Mouse (Mus musculus) limb, embryonic 11.5 days (tissue): ENCODE measurements around the gene Cdc26. TPM values are rescaled to one million over a fixed set of nuclear protein-coding genes. Genes with fewer than 3 reads are reported as not detected.

Experiments
- ATAC-seq: fragments of 200-750 bp; cut with Nextera tagmentation; 2 replicates; pipeline ENCODE4 v1.8.0; 2017; ENCODE audit warnings: low read depth; ENCODE audit not compliant: insufficient number of reproducible peaks, low FRiP score, low TSS enrichment
- DNase-seq: peaks from one replicate; pipeline ENCODE4 v3.0.0-alpha.2; 2015; ENCODE audit warnings: low spot score
- H3K27ac ChIP-seq: fragments of 300-500 bp; sonication (generic); replicated peaks from 2 replicates; pipeline ENCODE4 v1.5.1; 2014; ENCODE audit warnings: low read depth, mild to moderate bottlenecking, low read length
- H3K27me3 ChIP-seq: fragments of 300-500 bp; sonication (generic); 2 replicates; pipeline ENCODE4 v1.6.1; 2014; ENCODE audit warnings: mild to moderate bottlenecking, low read length, mixed read lengths; ENCODE audit not compliant: control insufficient read depth, insufficient read depth
- H3K36me3 ChIP-seq: fragments of 300-500 bp; sonication (generic); 2 replicates; pipeline ENCODE4 v1.6.1; 2014; ENCODE audit warnings: mild to moderate bottlenecking, low read length, moderate library complexity, mixed read lengths; ENCODE audit not compliant: control insufficient read depth, insufficient read depth
- H3K4me1 ChIP-seq: fragments of 300-500 bp; sonication (generic); 2 replicates; pipeline ENCODE4 v1.6.1; 2014; ENCODE audit warnings: low read length, mixed read lengths; ENCODE audit not compliant: control insufficient read depth, insufficient read depth
- H3K4me2 ChIP-seq: fragments of 300-500 bp; sonication (generic); 2 replicates; pipeline ENCODE4 v1.6.1; 2014; ENCODE audit warnings: low read depth, mild to moderate bottlenecking, moderate library complexity; ENCODE audit not compliant: severe bottlenecking
- H3K4me3 ChIP-seq: fragments of 300-500 bp; sonication (generic); 2 replicates; pipeline ENCODE4 v1.5.1; 2014; ENCODE audit warnings: low read depth, low read length
- H3K9ac ChIP-seq: fragments of 300-500 bp; sonication (generic); 2 replicates; pipeline ENCODE4 v1.6.1; 2014; ENCODE audit warnings: mild to moderate bottlenecking, low read length
- H3K9me3 ChIP-seq: fragments of 300-500 bp; sonication (generic); 2 replicates; pipeline ENCODE4 v1.6.1; 2016; ENCODE audit warnings: low read length; ENCODE audit not compliant: control insufficient read depth
- WGBS: fragments of 180-500 bp; shearing (Covaris S2); extraction: QIAGEN DNeasy Blood & Tissue Kit; methylation state at CpG from one replicate; pipeline ENCODE4 v1.1.7; 2014; 5-methylcytosine and 5-hydroxymethylcytosine counted together
- polyA plus RNA-seq: library from polyadenylated mRNA; unstranded; fragments of >200 nt; fragmentation: Nextera tagmentation; extraction: Ambion mirVana; gene quantifications from 2 replicates; pipeline ENCODE4 v1.2.1, GENCODE M21; 2014

Gene Cdc26
- polyA plus RNA-seq, 1 experiment from 2014 or later: 254 TPM

DNA sequence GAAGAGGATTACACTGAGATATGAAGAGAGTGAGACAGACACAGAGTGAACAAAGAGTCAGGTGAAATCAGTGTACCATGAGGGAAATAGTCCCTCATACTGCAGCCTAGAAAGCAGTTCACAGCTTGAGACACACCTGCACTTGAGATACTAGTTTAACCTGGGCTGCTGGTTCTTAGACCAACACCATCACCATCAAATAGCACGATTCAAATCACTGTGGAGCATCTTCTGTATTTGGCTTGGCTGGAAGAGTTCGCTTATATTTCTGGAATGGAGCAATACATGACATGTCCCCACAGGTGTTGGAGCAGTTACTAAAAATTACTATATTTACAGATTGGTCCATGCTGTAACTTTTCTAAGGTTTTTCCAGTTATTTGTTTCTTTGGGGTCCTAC, 32.3 kb downstream of the Cdc26 start:
- Histone ChIP-seq H3K27me3 (no peaks in the 10 kb centered on the region), H3K4me3 (no peak overlapping the region), H3K4me2 (no peak overlapping the region), H3K9ac (no peak overlapping the region), H3K9me3 (no peaks in the 10 kb centered on the region), H3K4me1 (no peaks in the 10 kb centered on the region), H3K27ac (no peak overlapping the region), H3K36me3 (no peaks in the 10 kb centered on the region)
- no peak for DNase-seq
- no peak for ATAC-seq
- WGBS: 91% methylated on average over 2 of the region's 2 CpGs

GRCm38 (mm10) chr4:62374342-62374741, 34.1 kb downstream of the Cdc26 start:
- DNase-seq: no peak
- 83% methylated on average over 4 of the region's 4 CpGs for WGBS
- H3K27ac ChIP-seq: no peak overlapping the region

GRCm38 (mm10) chr4:62373668-62374067, 34.8 kb downstream of the Cdc26 start:
- ATAC-seq (no peak), DNase-seq (no peak)
- WGBS: 73% methylated on average over 7 of the region's 7 CpGs
- Histone ChIP-seq H3K4me1 (no peaks in the 10 kb centered on the region), H3K36me3 (no peaks in the 10 kb centered on the region), H3K9ac (no peak overlapping the region), H3K27me3 (no peaks in the 10 kb centered on the region), H3K4me3 (no peak overlapping the region), H3K9me3 (no peaks in the 10 kb centered on the region), H3K4me2 (no peak overlapping the region), H3K27ac (no peak overlapping the region)

More at GRCm38 (mm10) chr4:62374342-62374741, 34.1 kb downstream of the Cdc26 start:
- no peak overlapping the region for H3K4me3 ChIP-seq
- ATAC-seq: no peak
- H3K9me3 ChIP-seq: no peaks in the 10 kb centered on the region
- H3K36me3 ChIP-seq: no peaks in the 10 kb centered on the region
- H3K9ac ChIP-seq: no peak overlapping the region
- H3K4me1 ChIP-seq: no peaks in the 10 kb centered on the region
- no peak overlapping the region for H3K4me2 ChIP-seq
- no peaks in the 10 kb centered on the region for H3K27me3 ChIP-seq

- no peak for DNase-seq
- 89% methylated on average over 9 of the region's 9 CpGs for WGBS
- H3K27me3 ChIP-seq: no peaks in the 10 kb centered on the region
- no peak overlapping the region for H3K27ac ChIP-seq
- no peaks in the 10 kb centered on the region for H3K9me3 ChIP-seq
- H3K4me1 ChIP-seq: no peaks in the 10 kb centered on the region
- H3K4me2 ChIP-seq: no peak overlapping the region
- H3K4me3 ChIP-seq: no peak overlapping the region
- H3K9ac ChIP-seq: no peak overlapping the region
- ATAC-seq: no peak
- H3K36me3 ChIP-seq: no peaks in the 10 kb centered on the region
These were observed 35.5 kb downstream of the Cdc26 start for GRCm38 (mm10) chr4:62372818-62373520.

DNA sequence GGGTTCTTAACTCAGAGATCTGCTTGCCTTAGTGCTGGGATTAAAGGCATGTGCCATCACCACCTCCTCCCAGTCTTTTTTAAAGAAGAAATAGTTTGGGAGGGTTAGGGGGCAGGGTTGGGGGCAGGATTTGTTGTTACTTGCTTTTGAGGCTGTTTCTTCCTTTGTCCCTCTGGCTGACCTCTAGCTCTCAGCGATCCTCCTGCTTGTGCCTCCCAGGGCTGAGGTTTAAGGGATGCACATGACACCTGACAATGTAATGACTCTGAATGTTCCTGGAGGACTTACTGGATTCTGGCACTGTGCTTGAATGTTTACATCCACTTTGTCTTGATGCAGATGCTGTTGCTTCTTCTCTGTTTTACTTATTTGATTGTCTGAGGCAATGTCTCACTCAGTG, 36.0 kb downstream of the Cdc26 start:
- DNase-seq (no peak), ATAC-seq (no peak)
- no peaks in the 10 kb centered on the region for H3K36me3 ChIP-seq
- H3K4me3 ChIP-seq: no peak overlapping the region
- no peaks in the 10 kb centered on the region for H3K9me3 ChIP-seq
- 55% methylated on average over 1 of the region's 1 CpGs for WGBS
- no peak overlapping the region for H3K27ac ChIP-seq
- no peaks in the 10 kb centered on the region for H3K4me1 ChIP-seq
- no peaks in the 10 kb centered on the region for H3K27me3 ChIP-seq
- H3K4me2 ChIP-seq: no peak overlapping the region
- H3K9ac ChIP-seq: no peak overlapping the region

GRCm38 (mm10) chr4:62369091-62369490, 39.4 kb downstream of the Cdc26 start:
- Histone ChIP-seq H3K4me1 (no peaks in the 10 kb centered on the region), H3K9me3 (no peaks in the 10 kb centered on the region), H3K27me3 (no peaks in the 10 kb centered on the region), H3K4me2 (no peak overlapping the region), H3K27ac (no peak overlapping the region), H3K36me3 (no peaks in the 10 kb centered on the region), H3K9ac (no peak overlapping the region), H3K4me3 (no peak overlapping the region)
- ATAC-seq (no peak), DNase-seq (no peak)
- 81% methylated on average over 3 of the region's 3 CpGs for WGBS

DNA sequence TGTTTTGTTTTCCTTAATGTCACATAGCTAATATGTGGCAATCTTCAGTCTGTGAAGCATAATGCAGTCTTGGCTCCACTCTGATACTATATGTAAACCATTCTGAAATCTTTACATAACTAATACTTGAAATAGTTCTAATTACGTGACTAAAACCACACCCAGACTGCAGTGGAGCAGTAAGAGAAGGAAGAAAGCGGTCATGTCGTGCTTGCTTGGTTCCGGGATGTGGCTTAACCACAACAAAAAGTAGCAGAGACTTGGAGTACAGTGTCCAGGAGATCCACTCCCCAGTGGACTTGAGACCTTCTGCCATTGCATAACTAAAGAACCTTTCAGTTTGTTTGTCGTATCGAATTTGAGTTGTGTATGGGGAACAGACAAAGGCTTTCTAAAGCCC, 40.9 kb downstream of the Cdc26 start:
- H3K27me3 ChIP-seq: no peaks in the 10 kb centered on the region
- no peak overlapping the region for H3K27ac ChIP-seq
- no peak overlapping the region for H3K4me2 ChIP-seq
- H3K9ac ChIP-seq: no peak overlapping the region
- DNase-seq: no peak
- ATAC-seq: no peak
- H3K4me1 ChIP-seq: no peaks in the 10 kb centered on the region
- H3K9me3 ChIP-seq: no peaks in the 10 kb centered on the region
- H3K36me3 ChIP-seq: no peaks in the 10 kb centered on the region
- WGBS: 97% methylated on average over 6 of the region's 6 CpGs
- no peak overlapping the region for H3K4me3 ChIP-seq

GRCm38 (mm10) chr4:62366291-62366690, 42.2 kb downstream of the Cdc26 start:
- Histone ChIP-seq H3K4me3 (no peak overlapping the region), H3K27ac (no peak overlapping the region), H3K36me3 (no peaks in the 10 kb centered on the region), H3K27me3 (no peaks in the 10 kb centered on the region), H3K4me2 (no peak overlapping the region), H3K4me1 (no peaks in the 10 kb centered on the region), H3K9ac (no peak overlapping the region), H3K9me3 (no peaks in the 10 kb centered on the region)
- DNase-seq (no peak), ATAC-seq (no peak)
- 82% methylated on average over 4 of the region's 4 CpGs for WGBS

GRCm38 (mm10) chr4:62364299-62364698, 44.1 kb downstream of the Cdc26 start:
- H3K9ac ChIP-seq: no peak overlapping the region
- no peaks in the 10 kb centered on the region for H3K27me3 ChIP-seq
- H3K4me3 ChIP-seq: no peak overlapping the region
- H3K36me3 ChIP-seq: no peaks in the 10 kb centered on the region
- H3K4me2 ChIP-seq: no peak overlapping the region
- 91% methylated on average over 8 of the region's 8 CpGs for WGBS
- no peak overlapping the region for H3K27ac ChIP-seq
- ATAC-seq: no peak
- H3K4me1 ChIP-seq: peaks cover 5% of the 10 kb centered on the region
- no peak for DNase-seq
- H3K9me3 ChIP-seq: no peaks in the 10 kb centered on the region
